Mouse (Mus musculus) ES-E14 (cell line): Measurements from ENCODE around the gene Sdccag8. TPM values are rescaled to one million over a fixed set of nuclear protein-coding genes. Genes with fewer than 3 reads are reported as not detected.
A peak's percentile ranks its signal among the peaks of the same experiment; 100 is the strongest.
"Not testable (repeated sequence)": the region's sequence is repeated elsewhere in the genome, so short reads cannot be mapped to it uniquely, and the experiment has no call there.

Experiments used
- DNase-seq: peaks from one replicate; pipeline ENCODE4 v3.0.0-alpha.2; 2013; ENCODE audit warnings: low read depth, low spot score
- H3K27ac ChIP-seq: 2 replicates; pipeline ENCODE4 v1.5.1; 2012; ENCODE audit warnings: low read depth, mild to moderate bottlenecking, low read length, moderate library complexity, mixed read lengths; ENCODE audit not compliant: poor library complexity, insufficient read depth, severe bottlenecking
- H3K36me3 ChIP-seq: 2 replicates; pipeline ENCODE4 v1.6.1; 2012; ENCODE audit warnings: mild to moderate bottlenecking, low read length, moderate library complexity, mixed read lengths; ENCODE audit not compliant: control insufficient read depth, poor library complexity, insufficient read depth, severe bottlenecking
- H3K4me1 ChIP-seq, 2 experiments: fragments of 150-350 bp in 1 of 2; sonication (generic) in 1 of 2; 2 replicates each; pipeline ENCODE4 v1.6.1; 2012; ENCODE audit warnings: low read length in 2 of 2, mild to moderate bottlenecking in 1 of 2, mixed read lengths in 1 of 2; ENCODE audit not compliant: control insufficient read depth in 2 of 2, insufficient read depth in 2 of 2, poor library complexity in 1 of 2
- H3K4me3 ChIP-seq, 2 experiments: fragments of 150-350 bp in 1 of 2; sonication (generic) in 1 of 2; 2 replicates each; pipeline ENCODE4 v1.5.1; 2012; ENCODE audit warnings: low read length in 2 of 2, low read depth in 1 of 2, mild to moderate bottlenecking in 1 of 2, mixed read lengths in 1 of 2; ENCODE audit not compliant: insufficient read depth in 1 of 2, poor library complexity in 1 of 2, severe bottlenecking in 1 of 2
- H3K9ac ChIP-seq: 2 replicates; pipeline ENCODE4 v1.6.1; 2012; ENCODE audit warnings: low read depth, mild to moderate bottlenecking, low read length, mixed read lengths; ENCODE audit not compliant: poor library complexity, insufficient read depth, severe bottlenecking
- H3K9me3 ChIP-seq: fragments of 150-350 bp; sonication (generic); 2 replicates; pipeline ENCODE4 v1.6.1; 2012; ENCODE audit warnings: low read depth, mild to moderate bottlenecking, low read length; ENCODE audit not compliant: control insufficient read depth, insufficient read depth
- CHD2 ChIP-seq: IDR thresholded peaks from 2 replicates; pipeline ENCODE4 v1.6.1; 2014; ENCODE audit warnings: mild to moderate bottlenecking, low read depth, low read length, inconsistent platforms
- HCFC1 ChIP-seq: IDR thresholded peaks from 2 replicates; pipeline ENCODE4 v1.6.1; 2012; ENCODE audit warnings: low read length, inconsistent platforms, borderline replicate concordance; ENCODE audit not compliant: insufficient read depth
- MAFK ChIP-seq: IDR thresholded peaks from 2 replicates; pipeline ENCODE4 v1.6.1; 2014; ENCODE audit warnings: mild to moderate bottlenecking, low read depth, low read length, inconsistent platforms; ENCODE audit not compliant: insufficient read depth
- ZC3H11A ChIP-seq: IDR thresholded peaks from 2 replicates; pipeline ENCODE4 v1.6.1; 2012; ENCODE audit warnings: low read depth, mild to moderate bottlenecking, inconsistent platforms, low read length, borderline replicate concordance
- ZNF384 ChIP-seq: IDR thresholded peaks from 2 replicates; pipeline ENCODE4 v1.6.1; 2012; ENCODE audit warnings: low read depth, low read length, inconsistent platforms
- in situ Hi-C, 2 experiments: fragments of 600-800 bp; cut with MboI; formaldehyde crosslinking; loops; one replicate each; pipeline ENCODE4 v1.15.1; 2025; ENCODE audit warnings: low sequenced_read_pairs in 2 of 2, inconsistent platforms in 1 of 2; ENCODE audit not compliant: unreplicated experiment in 2 of 2
- total RNA-seq: library from RNA; depleted of rRNA; stranded (reverse); fragments of 300-350 nt; gene quantifications from 2 replicates; pipeline ENCODE4 v1.2.3, GENCODE M21; 2012

The Sdccag8 gene
- total RNA-seq, 1 experiment, result 5.0 TPM

DNA sequence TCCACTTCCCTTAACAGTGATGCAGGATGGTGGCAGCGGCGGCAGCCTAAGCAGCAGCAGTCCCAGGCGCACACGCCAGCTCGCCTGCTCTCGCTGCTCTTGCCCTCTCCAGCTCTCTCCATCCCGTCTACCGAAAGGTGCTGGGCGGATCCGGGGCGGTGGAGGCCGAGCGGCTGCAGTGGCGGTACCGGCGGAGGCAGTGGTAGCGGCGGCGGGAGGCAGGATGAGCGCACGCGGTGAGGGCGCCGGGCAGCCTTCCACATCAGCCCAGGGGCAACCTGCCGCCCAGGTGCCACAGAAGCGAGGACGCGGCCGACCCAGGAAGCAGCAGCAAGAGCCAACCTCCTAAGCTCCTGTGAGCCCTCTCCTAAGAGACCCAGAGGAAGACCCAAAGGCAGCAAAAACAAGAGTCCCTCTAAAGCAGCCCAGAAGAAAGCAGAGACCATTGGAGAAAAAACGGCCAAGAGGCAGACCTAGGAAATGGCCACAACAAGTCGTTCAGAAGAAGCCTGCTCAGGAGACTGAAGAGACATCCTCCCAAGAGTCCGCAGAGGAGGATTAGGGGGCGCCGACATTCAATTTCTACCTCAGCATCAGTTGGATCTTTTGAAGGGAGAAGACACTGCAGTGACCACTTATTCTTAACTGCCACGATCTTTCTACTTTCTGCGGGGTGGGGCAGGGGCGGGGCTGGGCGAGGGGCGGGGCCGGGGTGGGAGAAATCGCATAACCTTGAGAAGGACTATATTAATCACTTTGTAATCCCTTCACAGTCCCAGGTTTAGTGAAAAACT lies 21.2 kb downstream of the Sdccag8 start:
- peak overlapping the region; percentile 60 for H3K9ac ChIP-seq
- peaks cover 0 to 3% of the 10 kb centered on the region in 2 experiments; a peak in 1 of 4 replicates for H3K4me1 ChIP-seq
- TF ChIP-seq ZNF384, result no peak
- TF ChIP-seq HCFC1, result no peak
- no peak for TF ChIP-seq ZC3H11A
- TF ChIP-seq CHD2, result no peak
- TF ChIP-seq MAFK, result no peak
- H3K9me3 ChIP-seq, result no peaks in the 10 kb centered on the region
- no peaks in the 10 kb centered on the region for H3K36me3 ChIP-seq
- in situ Hi-C loops, result no loop called here
- no peak overlapping the region for H3K27ac ChIP-seq
- peak overlapping the region; percentile 68 to 73 for H3K4me3 ChIP-seq
- DNase-seq, result no peak

DNA sequence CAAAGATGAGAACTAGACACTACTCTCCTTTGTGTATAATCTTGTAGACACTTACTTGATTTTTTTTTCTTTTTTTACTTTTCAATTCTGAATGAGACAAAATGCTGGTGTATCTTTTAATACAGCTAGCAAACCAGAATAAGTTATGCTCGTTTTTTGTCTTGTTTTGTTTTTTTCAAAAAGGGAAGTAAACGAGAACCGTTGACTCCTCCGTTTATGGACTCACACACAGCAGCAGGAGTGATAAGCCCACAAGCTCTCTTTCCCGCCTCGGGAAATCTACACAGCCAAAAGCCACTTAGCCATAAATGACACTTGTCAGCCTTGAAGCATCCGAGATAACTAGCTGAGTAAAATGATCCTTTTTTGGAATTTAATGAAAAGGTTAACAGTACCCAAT lies 22.1 kb downstream of the Sdccag8 start:
- H3K4me3 ChIP-seq, H3K9me3 ChIP-seq, H3K36me3 ChIP-seq, DNase-seq, in situ Hi-C loops, H3K9ac ChIP-seq, H3K4me1 ChIP-seq, H3K27ac ChIP-seq: not testable (repeated sequence)

DNA sequence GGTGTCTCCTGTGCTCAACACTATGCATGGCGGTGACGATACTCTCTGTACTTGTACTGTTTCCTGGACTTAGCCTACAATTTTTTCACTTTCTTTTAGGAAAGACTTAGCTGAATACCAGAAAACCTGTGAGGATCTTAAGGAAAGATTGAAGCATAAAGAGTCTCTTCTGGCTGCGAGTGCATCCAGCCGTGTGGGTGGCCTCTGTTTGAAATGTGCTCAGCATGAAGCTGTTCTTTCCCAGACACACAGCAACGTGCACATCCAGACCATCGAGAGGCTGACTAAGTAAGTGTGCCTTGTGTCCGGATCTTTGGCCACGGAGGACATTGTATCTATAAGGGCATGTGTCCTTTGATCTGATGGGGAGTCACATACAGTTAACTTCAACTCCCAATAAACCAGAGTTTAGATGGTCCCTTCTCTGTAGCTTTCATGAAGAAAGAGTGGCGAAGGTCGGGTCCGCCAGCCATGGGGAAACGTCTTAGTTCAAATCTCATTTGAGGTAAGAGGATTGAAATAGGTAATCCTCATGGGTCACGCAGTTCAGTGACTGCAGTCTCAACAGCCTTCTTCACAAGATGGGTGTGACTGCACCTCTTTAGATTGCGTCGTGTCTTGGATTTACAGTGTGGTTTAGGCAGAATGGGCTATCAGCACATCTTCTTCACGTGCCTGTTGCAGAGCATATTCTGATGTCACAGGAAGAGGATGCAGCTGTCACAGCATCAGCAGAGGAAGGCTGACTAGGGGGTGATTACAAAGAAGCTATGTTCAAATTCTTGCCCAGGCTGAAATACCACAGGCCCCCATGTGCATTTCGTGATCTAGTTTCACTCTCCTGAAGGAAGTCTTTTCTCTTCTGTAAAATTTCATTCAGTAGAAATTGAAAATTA lies 30.9 kb downstream of the Sdccag8 start:
- in situ Hi-C loops, result no loop called here
- no peak overlapping the region for H3K4me3 ChIP-seq
- no peak for DNase-seq
- no peak overlapping the region for H3K9ac ChIP-seq
- no peak overlapping the region for H3K27ac ChIP-seq
- H3K36me3 ChIP-seq, result no peaks in the 10 kb centered on the region
- H3K4me1 ChIP-seq, result no peaks in the 10 kb centered on the region
- H3K9me3 ChIP-seq, result no peaks in the 10 kb centered on the region
- no peak for TF ChIP-seq ZNF384
- no peak for TF ChIP-seq ZC3H11A
- TF ChIP-seq MAFK, result no peak

DNA sequence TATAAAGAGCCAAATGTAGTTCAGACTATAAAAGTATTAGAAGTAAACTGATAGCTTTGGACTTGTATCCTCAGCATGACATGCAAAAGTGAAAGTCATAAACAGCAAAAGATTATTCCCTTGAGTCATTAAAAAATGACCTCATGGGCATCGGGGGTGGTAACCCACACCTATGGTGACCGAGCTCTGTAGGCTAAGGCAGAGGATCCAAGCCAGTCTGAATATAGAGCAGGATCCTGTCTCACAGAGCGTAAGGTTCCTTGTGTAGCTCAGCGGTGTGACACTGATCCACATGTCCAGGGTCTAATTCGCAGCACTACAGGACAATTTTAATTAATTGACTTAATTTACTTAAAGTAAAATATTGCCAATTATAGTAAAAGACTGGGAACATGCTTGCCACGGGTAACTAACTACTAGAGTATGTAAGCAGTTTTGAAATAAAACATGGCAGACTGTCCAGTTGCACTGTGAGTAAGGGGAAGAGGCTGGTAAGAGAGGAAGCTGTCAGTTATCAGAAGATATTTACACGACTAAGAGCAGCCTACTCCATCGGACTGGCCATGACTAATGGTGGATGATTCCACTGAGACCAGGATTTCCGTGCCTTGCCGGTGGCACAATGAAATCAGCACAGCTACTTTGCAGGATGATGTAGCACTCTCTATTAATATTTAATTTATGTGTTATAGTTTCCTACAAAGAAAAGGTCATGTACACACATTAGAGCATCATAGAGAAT lies 32.8 kb downstream of the Sdccag8 start:
- Histone ChIP-seq H3K27ac (no peak overlapping the region), H3K9ac (no peak overlapping the region), H3K9me3 (no peaks in the 10 kb centered on the region), H3K4me1 (no peaks in the 10 kb centered on the region), H3K36me3 (no peaks in the 10 kb centered on the region), H3K4me3 (no peak overlapping the region)
- in situ Hi-C loops, result no loop called here
- TF ChIP-seq HCFC1, result no peak
- no peak for TF ChIP-seq CHD2
- no peak for TF ChIP-seq MAFK
- no peak for TF ChIP-seq ZC3H11A
- TF ChIP-seq ZNF384, result no peak
- no peak for DNase-seq
